Mouse (Mus musculus): ENCODE data around the gene D430019H16Rik. TPM values are rescaled to one million over a fixed set of nuclear protein-coding genes. Genes with fewer than 3 reads are reported as not detected.

D430019H16Rik gene
- polyA plus RNA-seq, 1 experiment from 2014 or later = 1.6 TPM

DNA sequence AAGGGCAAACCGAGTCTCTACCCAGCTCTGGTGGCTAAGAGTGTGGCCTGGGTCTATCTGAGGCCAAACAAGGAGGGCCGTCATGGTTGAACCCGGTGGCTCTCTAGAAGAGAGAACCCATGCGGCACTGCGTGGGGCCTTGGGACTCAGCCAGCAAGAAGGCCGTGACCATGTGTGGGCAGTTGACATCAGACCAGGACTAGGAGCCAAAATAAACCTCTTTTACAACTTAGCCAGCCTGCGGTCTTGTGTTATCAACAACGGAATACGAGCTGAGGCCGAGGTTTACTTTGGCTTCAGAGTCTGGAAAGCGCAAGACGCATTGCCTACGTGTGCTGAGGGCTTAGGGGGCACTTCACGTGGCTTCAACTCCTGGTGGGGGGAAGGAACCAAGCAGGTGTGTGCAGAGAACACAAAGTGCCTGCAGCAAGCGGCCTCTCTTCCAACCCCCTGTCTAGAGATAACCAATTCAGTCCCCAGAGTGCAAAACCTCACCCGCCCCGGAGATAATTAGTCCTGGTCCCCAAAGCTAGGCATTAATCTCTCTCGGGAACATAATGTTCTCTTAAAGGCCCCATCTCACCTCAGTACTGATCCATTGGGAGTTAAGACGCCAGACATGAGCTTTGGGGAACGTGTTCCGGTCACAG lies 63.5 kb downstream of the D430019H16Rik start:
- Histone ChIP-seq H3K4me3 (replicated peaks) (no peak overlapping the region), H3K27me3 (no peaks in the 10 kb centered on the region), H3K4me1 (peaks cover 25% of the 10 kb centered on the region), H3K4me2 (replicated peaks) (no peak overlapping the region), H3K9ac (no peak overlapping the region), H3K27ac (replicated peaks) (no peak overlapping the region), H3K9me3 (replicated peaks) (no peaks in the 10 kb centered on the region; the same call in 1 of the 2 replicates), H3K36me3 (no peaks in the 10 kb centered on the region)
- 75% methylated on average over 21 of the region's 21 CpGs for WGBS
- ATAC-seq (ENCODE audit: insufficient number of reproducible peaks, low FRiP score, low TSS enrichment, low read depth) = no peak

DNA sequence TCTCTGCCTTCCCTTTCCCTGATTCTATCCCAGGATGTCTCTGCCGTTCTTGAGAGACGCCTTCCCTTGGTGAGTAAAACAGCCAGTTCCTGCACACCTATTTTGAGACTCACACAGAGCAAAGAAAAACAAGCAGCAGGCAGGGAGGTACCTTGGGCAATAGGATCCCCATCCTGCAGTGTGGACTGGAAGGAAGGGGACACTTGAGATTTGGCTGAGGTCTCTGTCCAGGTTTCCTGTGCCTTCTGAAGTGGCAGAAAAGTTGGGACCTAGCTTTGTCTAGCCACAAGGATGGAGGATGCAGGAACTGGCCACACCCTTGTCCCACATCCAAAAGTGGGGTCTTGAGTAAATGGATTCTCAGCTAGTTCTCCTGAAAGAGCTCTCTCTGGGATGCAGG lies 66.2 kb downstream of the D430019H16Rik start:
- Histone ChIP-seq H3K9ac (no peak overlapping the region), H3K4me2 (replicated peaks) (no peak overlapping the region), H3K4me3 (replicated peaks) (no peak overlapping the region), H3K36me3 (no peaks in the 10 kb centered on the region), H3K27ac (replicated peaks) (0 out of 2 replicates have a peak overlapping the region, but pooled peaks have one; percentile 18), H3K27me3 (no peaks in the 10 kb centered on the region), H3K9me3 (replicated peaks) (no peaks in the 10 kb centered on the region; the same call in 1 of the 2 replicates), H3K4me1 (peaks cover 29% of the 10 kb centered on the region)
- 71% methylated on average over 2 of the region's 2 CpGs for WGBS
- ATAC-seq (ENCODE audit: insufficient number of reproducible peaks, low FRiP score, low TSS enrichment, low read depth) = no peak

DNA sequence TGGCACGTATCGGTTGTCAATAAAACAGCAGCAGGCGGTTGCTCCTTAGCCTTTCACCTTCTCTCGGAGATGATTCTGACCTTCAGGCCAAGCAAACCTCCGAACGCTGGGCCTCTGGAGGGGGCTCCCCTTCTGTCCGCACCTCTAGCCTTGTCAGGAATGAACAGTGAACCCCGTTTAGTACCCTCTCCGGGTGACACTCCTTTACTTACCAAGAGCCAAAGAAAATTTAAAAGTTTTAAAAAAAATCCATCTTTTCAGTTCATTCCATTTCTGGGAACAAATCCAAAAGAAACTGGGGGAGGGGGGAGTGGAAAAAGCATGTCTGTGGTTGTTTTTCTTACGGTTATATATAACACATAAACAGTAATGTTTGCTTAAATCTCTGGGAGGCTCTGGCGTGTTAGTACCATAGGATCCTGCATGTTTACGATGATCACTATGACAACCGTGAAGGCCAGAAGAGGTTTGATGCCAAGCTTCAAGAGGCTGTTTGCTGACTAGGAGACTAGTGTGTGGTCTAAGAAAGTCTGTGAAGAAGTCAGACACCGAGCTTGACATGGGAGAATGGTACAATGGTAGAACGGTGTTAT lies 67.6 kb downstream of the D430019H16Rik start:
- H3K27ac ChIP-seq (replicated peaks) = peak overlapping the region; percentile 84
- no peaks in the 10 kb centered on the region; the same call in 1 of the 2 replicates for H3K9me3 ChIP-seq (replicated peaks)
- 39% methylated on average over 15 of the region's 15 CpGs for WGBS
- ATAC-seq (ENCODE audit: insufficient number of reproducible peaks, low FRiP score, low TSS enrichment, low read depth) = peak; percentile 88
- no peak overlapping the region for H3K4me3 ChIP-seq (replicated peaks)
- H3K4me1 ChIP-seq = peaks cover 29% of the 10 kb centered on the region
- H3K9ac ChIP-seq = no peak overlapping the region
- peak overlapping the region; percentile 31; the same call in 1 of the 2 replicates for H3K4me2 ChIP-seq (replicated peaks)
- H3K36me3 ChIP-seq = no peaks in the 10 kb centered on the region
- no peaks in the 10 kb centered on the region for H3K27me3 ChIP-seq

DNA sequence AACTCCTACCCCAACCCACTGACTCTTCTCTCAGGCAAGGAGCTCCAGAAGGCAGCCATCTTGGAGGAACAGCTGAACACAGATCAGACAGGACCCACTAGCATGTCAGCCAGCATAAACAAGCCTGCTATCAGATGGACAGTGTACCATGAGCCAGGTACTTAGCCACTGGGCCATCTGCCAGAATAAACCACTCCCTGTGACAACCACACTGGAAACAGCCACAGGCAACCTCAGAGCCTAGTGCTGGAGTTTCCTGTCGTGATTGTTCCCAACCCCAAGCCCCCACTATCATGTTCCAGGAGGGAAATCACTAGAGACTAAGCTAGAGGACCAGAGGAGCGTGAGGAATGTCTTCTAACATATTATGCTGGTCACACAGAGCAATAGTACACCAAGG lies 70.1 kb downstream of the D430019H16Rik start:
- no peak overlapping the region for H3K27ac ChIP-seq (replicated peaks)
- H3K4me1 ChIP-seq = peaks cover 29% of the 10 kb centered on the region
- no peaks in the 10 kb centered on the region for H3K36me3 ChIP-seq
- H3K9me3 ChIP-seq (replicated peaks) = no peaks in the 10 kb centered on the region; the same call in 1 of the 2 replicates
- no peaks in the 10 kb centered on the region for H3K27me3 ChIP-seq
- no peak for ATAC-seq (ENCODE audit: insufficient number of reproducible peaks, low FRiP score, low TSS enrichment, low read depth)
- H3K9ac ChIP-seq = no peak overlapping the region
- WGBS = 42% methylated on average over 2 of the region's 2 CpGs
- H3K4me2 ChIP-seq (replicated peaks) = no peak overlapping the region
- H3K4me3 ChIP-seq (replicated peaks) = no peak overlapping the region

DNA sequence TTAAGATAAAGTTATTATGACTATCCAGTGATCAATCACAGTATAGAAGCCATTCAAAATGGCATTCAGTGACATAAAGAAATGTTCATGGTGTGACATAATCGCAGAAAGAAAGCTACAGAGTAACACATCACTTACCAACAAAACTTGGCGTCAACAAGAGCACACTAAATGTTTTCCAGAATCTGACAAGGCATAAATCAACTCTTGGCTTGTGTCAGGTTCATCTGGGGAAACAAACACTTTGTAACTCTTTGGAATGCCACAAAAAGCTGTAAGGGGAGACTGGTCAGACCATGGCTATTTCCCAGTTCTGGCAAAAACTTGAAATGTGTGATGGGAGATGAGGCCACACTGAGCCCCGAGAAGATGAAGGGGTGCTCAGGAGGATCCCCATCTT lies 72.5 kb downstream of the D430019H16Rik start:
- WGBS = 85% methylated on average over 3 of the region's 3 CpGs
- H3K4me3 ChIP-seq (replicated peaks) = no peak overlapping the region
- H3K9me3 ChIP-seq (replicated peaks) = no peaks in the 10 kb centered on the region; the same call in 1 of the 2 replicates
- no peak overlapping the region for H3K9ac ChIP-seq
- H3K4me1 ChIP-seq = peaks cover 11% of the 10 kb centered on the region
- H3K27me3 ChIP-seq = no peaks in the 10 kb centered on the region
- no peak overlapping the region for H3K4me2 ChIP-seq (replicated peaks)
- peak overlapping the region; percentile 48; the same call in 1 of the 2 replicates for H3K27ac ChIP-seq (replicated peaks)
- H3K36me3 ChIP-seq = no peaks in the 10 kb centered on the region
- ATAC-seq (ENCODE audit: insufficient number of reproducible peaks, low FRiP score, low TSS enrichment, low read depth) = no peak

DNA sequence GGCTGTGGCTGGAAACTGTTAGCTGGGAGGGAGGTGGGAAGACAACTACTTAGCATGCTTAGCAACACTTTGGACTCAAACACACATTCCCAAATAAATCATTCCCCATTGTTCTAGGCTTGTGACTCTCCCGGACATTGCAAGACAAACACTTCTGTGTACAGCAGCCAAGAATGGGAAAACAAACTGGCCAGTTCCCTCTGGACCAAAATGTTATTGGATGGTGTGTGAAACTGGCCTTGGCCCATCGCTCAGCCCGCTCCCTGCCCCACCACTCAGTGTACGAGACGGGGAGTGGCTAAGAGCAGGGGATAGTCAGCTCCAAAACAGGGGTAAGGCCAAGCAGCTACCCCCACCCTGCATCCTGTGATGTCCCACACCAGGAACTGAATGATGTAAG lies 73.2 kb downstream of the D430019H16Rik start:
- peak overlapping the region; percentile 48; the same call in 1 of the 2 replicates for H3K27ac ChIP-seq (replicated peaks)
- WGBS = 53% methylated on average over 5 of the region's 5 CpGs
- no peak for ATAC-seq (ENCODE audit: insufficient number of reproducible peaks, low FRiP score, low TSS enrichment, low read depth)

DNA sequence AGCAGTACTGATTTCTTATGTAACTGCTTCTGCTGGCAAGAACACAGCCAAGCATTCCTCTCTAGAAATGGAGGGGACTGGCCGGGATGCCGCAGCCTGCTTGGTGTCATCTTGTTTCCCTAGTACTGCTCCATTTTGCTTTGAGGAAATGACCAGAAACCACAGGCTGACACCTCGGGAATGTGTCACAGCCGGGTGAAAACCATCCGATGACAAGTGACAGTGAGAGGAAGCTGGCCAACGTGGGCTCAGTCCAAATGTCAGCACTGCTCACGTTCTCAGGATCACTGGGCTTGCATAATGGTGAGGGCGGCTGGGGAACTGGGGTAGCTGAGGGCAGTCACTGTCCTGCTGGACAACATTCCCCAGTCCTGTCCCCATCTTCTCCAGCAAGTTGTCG lies 75.9 kb downstream of the D430019H16Rik start:
- Histone ChIP-seq H3K9ac (no peak overlapping the region), H3K4me3 (replicated peaks) (no peak overlapping the region), H3K36me3 (no peaks in the 10 kb centered on the region), H3K9me3 (replicated peaks) (no peaks in the 10 kb centered on the region), H3K27ac (replicated peaks) (no peak overlapping the region), H3K4me2 (replicated peaks) (no peak overlapping the region), H3K4me1 (0 out of 2 replicates have a peak, but pooled peaks cover 5% of the 10 kb centered on the region), H3K27me3 (no peaks in the 10 kb centered on the region)
- 61% methylated on average over 9 of the region's 9 CpGs for WGBS
- no peak for ATAC-seq (ENCODE audit: insufficient number of reproducible peaks, low FRiP score, low TSS enrichment, low read depth)

More for the DNA sequence above, 73.2 kb downstream of the D430019H16Rik start:
- Histone ChIP-seq H3K27me3 (no peaks in the 10 kb centered on the region), H3K9ac (no peak overlapping the region), H3K4me2 (replicated peaks) (no peak overlapping the region), H3K36me3 (no peaks in the 10 kb centered on the region), H3K4me1 (peaks cover 11% of the 10 kb centered on the region; the same call in 1 of the 2 replicates), H3K4me3 (replicated peaks) (no peak overlapping the region), H3K9me3 (replicated peaks) (no peaks in the 10 kb centered on the region; the same call in 1 of the 2 replicates)

DNA sequence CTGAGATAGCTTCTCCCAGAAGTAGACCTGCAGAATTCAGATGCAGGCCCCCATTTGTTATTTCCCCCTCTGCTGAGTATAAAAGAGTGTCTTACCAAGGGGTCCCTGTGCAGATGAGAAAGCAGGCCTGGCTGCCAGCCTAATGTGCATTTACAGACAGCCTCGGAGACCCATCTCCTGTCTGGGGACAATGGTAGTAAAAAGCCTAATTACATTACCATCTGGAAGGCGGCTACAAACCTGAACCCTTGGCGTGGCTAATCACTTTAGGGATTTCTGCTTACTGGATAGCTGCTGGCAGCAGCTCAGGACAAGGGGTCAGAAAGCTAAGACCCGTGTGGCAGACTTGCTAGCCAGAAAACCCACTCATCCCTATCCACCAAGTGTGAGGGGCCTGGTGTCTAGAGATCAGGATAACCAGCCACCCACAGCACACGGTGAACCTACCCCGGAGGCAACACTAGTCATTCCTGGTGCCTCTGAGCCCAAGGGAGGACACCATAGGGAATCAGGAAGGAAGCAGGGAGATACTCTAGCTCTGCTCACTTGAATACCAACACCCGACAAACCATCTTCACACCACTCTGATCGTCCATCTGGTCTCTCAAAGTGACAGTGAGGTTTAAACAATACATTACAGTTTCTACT lies 78.2 kb downstream of the D430019H16Rik start:
- 46% methylated on average over 8 of the region's 8 CpGs for WGBS
- no peak for ATAC-seq (ENCODE audit: insufficient number of reproducible peaks, low FRiP score, low TSS enrichment, low read depth)
- no peak overlapping the region for H3K27ac ChIP-seq (replicated peaks)
- H3K9ac ChIP-seq = no peak overlapping the region
- H3K36me3 ChIP-seq = no peaks in the 10 kb centered on the region
- H3K9me3 ChIP-seq (replicated peaks) = no peaks in the 10 kb centered on the region
- H3K4me2 ChIP-seq (replicated peaks) = no peak overlapping the region
- no peaks in the 10 kb centered on the region for H3K27me3 ChIP-seq
- 0 out of 2 replicates have a peak, but pooled peaks cover 5% of the 10 kb centered on the region for H3K4me1 ChIP-seq
- H3K4me3 ChIP-seq (replicated peaks) = no peak overlapping the region

DNA sequence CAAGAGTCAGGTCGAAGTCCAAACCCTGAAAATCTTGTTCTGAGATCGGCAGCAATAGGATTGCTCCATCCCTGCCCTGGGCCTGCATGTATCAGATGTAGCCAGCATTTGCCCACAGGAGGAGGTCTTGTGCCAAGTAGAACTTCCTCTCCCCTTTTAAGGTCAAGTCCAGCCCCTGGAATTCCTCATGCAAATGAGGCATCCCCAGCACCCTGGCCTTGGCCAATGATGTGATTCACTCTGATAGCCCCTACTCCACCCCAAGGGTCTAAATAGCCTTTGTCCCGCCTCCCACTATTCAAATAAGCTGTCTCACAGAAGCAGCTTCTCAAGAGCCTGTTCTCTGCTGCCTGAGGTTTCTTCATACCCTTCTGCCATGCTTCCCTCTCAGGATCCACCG lies 81.2 kb downstream of the D430019H16Rik start:
- H3K27ac ChIP-seq (replicated peaks) = no peak overlapping the region
- no peak overlapping the region for H3K4me3 ChIP-seq (replicated peaks)
- no peaks in the 10 kb centered on the region for H3K27me3 ChIP-seq
- H3K9ac ChIP-seq = no peak overlapping the region
- 0 out of 2 replicates have a peak, but pooled peaks cover 5% of the 10 kb centered on the region for H3K4me1 ChIP-seq
- H3K9me3 ChIP-seq (replicated peaks) = no peaks in the 10 kb centered on the region
- no peak for ATAC-seq (ENCODE audit: insufficient number of reproducible peaks, low FRiP score, low TSS enrichment, low read depth)
- H3K36me3 ChIP-seq = no peaks in the 10 kb centered on the region
- 91% methylated on average over 4 of the region's 4 CpGs for WGBS
- no peak overlapping the region for H3K4me2 ChIP-seq (replicated peaks)

DNA sequence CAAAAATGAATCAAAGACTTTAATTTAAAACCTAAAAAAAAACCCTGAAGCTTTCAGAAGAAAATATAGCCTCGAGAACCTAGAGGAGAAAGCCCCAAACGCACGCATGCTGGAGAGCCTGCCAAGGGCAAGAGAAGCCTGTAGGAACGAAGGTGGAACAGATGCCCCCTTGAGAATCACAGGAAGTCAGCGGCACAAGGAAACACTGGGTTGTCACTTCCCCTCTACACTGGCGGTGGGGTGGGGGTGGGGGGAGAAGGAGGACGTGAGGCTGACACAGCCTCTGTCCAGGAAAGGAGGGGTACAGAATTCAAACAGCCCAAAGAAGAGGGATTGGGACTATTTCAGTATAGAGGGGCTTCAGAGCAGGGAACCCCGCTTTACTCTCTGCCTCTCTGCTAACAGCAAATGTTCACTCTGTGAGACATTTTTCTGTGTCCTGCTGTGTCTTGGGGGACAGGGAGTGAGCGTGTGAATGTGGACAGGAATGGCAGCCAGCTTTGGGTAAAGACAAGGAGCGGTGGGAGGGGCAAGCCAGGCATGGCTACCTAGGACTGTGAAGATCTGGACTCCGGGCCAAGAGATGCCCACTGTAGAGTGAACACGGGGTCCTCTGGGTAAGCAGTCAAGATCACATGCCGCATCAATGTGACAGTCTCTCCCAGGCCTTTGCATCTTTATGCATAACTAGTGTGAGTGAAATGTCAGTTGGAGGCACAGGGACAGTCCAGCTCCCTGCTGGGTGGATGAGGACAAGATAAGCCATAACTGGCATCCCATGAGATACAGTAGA lies 82.5 kb downstream of the D430019H16Rik start:
- H3K4me3 ChIP-seq (replicated peaks) = no peak overlapping the region
- 53% methylated on average over 13 of the region's 13 CpGs for WGBS
- H3K4me1 ChIP-seq = 0 out of 2 replicates have a peak, but pooled peaks cover 5% of the 10 kb centered on the region
- no peak overlapping the region for H3K4me2 ChIP-seq (replicated peaks)
- no peak overlapping the region for H3K27ac ChIP-seq (replicated peaks)
- H3K27me3 ChIP-seq = no peaks in the 10 kb centered on the region
- H3K36me3 ChIP-seq = no peaks in the 10 kb centered on the region
- no peak for ATAC-seq (ENCODE audit: insufficient number of reproducible peaks, low FRiP score, low TSS enrichment, low read depth)
- no peak overlapping the region for H3K9ac ChIP-seq
- no peaks in the 10 kb centered on the region for H3K9me3 ChIP-seq (replicated peaks)

DNA sequence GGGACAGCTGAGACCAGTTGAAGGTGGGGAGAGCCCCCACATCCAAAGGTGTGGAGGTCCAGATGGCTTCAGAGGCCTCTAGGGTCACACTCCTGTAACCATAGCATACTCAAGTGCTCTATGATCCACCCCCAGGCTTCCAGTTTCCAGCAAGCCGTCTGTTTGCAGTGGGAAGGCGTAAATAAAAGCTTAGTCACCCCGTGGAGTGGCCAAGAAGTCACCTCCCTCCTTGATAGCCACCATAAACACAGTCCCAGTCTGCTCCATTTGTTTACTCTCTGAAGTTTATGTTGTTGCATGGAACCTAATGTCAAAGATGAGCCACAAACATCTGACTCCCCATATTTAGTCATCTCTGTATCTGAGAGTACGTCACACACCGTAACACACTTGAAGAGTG lies 83.5 kb downstream of the D430019H16Rik start:
- Histone ChIP-seq H3K27ac (replicated peaks) (no peak overlapping the region), H3K36me3 (no peaks in the 10 kb centered on the region), H3K4me2 (replicated peaks) (no peak overlapping the region), H3K9me3 (replicated peaks) (no peaks in the 10 kb centered on the region), H3K4me3 (replicated peaks) (no peak overlapping the region), H3K27me3 (no peaks in the 10 kb centered on the region), H3K4me1 (no peaks in the 10 kb centered on the region), H3K9ac (no peak overlapping the region)
- 72% methylated on average over 5 of the region's 5 CpGs for WGBS
- no peak for ATAC-seq (ENCODE audit: insufficient number of reproducible peaks, low FRiP score, low TSS enrichment, low read depth)

All from embryonic facial prominence, embryonic 15.5 days (tissue).